In the genomic region with DNA sequence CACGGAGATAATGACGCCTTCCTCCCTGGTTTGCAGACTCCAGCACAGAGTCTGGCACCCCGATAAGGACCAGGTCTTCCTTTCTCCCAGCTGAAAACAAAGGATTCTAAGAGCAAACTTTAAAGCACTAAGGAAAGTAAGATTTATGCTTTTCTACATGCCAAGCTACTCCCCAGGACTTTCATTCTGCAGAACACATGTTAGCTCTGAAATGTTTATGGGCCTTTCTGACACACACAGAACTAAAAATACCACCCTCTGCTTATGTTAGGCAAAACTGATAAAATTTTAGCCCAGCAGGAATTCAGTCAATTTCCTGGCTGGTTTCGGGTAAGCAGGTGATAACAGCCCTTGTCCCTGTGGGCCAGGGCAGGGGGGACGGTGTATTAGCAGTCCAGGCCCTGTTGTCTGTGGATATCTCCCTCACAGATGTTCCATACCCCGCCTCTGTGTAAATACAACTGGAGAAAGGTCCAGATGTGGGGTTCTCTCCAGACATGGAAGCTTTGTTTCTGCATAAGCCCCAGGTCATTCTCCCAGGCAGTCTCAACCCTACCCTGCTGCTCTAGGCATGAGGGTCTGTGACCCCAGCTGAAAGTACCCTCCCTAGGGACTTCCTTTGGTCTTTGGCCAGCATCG, we compare ENCODE assay signal across 15 mouse cellular contexts.
A peak's percentile ranks its signal among the peaks of the same experiment; 100 is the strongest.
DNase-seq lines count a peak whose midpoint lies in the region; ATAC-seq and TF ChIP-seq lines count a peak whose summit lies in the region.
"Had no signal": no experiment of that assay in that cellular context is flagged by ENCODE, and none has a peak within 500 bp of the region (broad histone marks: within the 10 kb centered on the region; RNA-seq: fewer than 3 reads in every experiment).

No protein-coding gene starts in this region.

- no peak for TF ChIP-seq EP300 in stomach, postnatal 0 days (optimal IDR thresholded peaks at IDR 0.05)

- no peak overlapping the region for H3K9ac ChIP-seq in heart, embryonic 13.5 days
- no peak overlapping the region for H3K9ac ChIP-seq in lung, embryonic 14.5 days
- no peak overlapping the region for H3K9ac ChIP-seq in stomach, postnatal 0 days (ENCODE audit: low read length)
- H3K9ac ChIP-seq: neural tube, embryonic 12.5 days had no signal

- DNase-seq in heart, postnatal 4 days, result no peak
- DNase-seq in lung, embryonic 14.5 days, result no peak
- DNase-seq in lung, postnatal 36 days, result no peak
- peak; percentile 50 for DNase-seq in limb, embryonic 10.5 days (ENCODE audit: low spot score)
- no peak for DNase-seq in stomach, postnatal 0 days (ENCODE audit: low spot score)
- DNase-seq in frontal cortex, adult 2 months (ENCODE audit: extremely low spot score in 1 of 2, low spot score in 1 of 2), result no peak
- DNase-seq: heart, adult 2 months; kidney, postnatal 10 days; lung, adult 2 months; thymus, postnatal 4 days had no signal

- H3K36me3 ChIP-seq in heart, embryonic 13.5 days, result no peaks in the 10 kb centered on the region
- no peaks in the 10 kb centered on the region for H3K36me3 ChIP-seq in lung, embryonic 14.5 days (ENCODE audit: insufficient read depth)
- 0 out of 2 replicates have a peak, but pooled peaks cover 2% of the 10 kb centered on the region for H3K36me3 ChIP-seq in limb, embryonic 10.5 days
- no peaks in the 10 kb centered on the region for H3K36me3 ChIP-seq in stomach, postnatal 0 days (ENCODE audit: control insufficient read depth, insufficient read depth, low read length)
- H3K36me3 ChIP-seq: neural tube, embryonic 12.5 days had no signal

- peak overlapping the region; percentile 51 for H3K27ac ChIP-seq in heart, embryonic 13.5 days (replicated peaks)
- peak overlapping the region; percentile 46; the same call in 1 of the 2 replicates for H3K27ac ChIP-seq in lung, embryonic 14.5 days (ENCODE audit: low read depth)
- peak overlapping the region; percentile 71 for H3K27ac ChIP-seq in limb, embryonic 10.5 days
- peak overlapping the region; percentile 30; the same call in 1 of the 2 replicates for H3K27ac ChIP-seq in stomach, postnatal 0 days (replicated peaks)
- H3K27ac ChIP-seq: heart, adult 2 months; left cerebral cortex, adult 2 months; neural tube, embryonic 12.5 days had no signal

- H3K4me2 ChIP-seq in heart, embryonic 13.5 days, result no peak overlapping the region
- no peak overlapping the region for H3K4me2 ChIP-seq in lung, embryonic 14.5 days
- H3K4me2 ChIP-seq in stomach, postnatal 0 days (replicated peaks; ENCODE audit: low read depth), result no peak overlapping the region
- H3K4me2 ChIP-seq: midbrain, embryonic 11.5 days; neural tube, embryonic 12.5 days had no signal

- peaks cover 26% of the 10 kb centered on the region for H3K4me1 ChIP-seq in heart, embryonic 13.5 days
- H3K4me1 ChIP-seq in lung, embryonic 14.5 days (ENCODE audit: insufficient read depth), result peaks cover 5% of the 10 kb centered on the region
- peaks cover 51% of the 10 kb centered on the region for H3K4me1 ChIP-seq in limb, embryonic 10.5 days
- H3K4me1 ChIP-seq in stomach, postnatal 0 days (replicated peaks; ENCODE audit: control insufficient read depth, insufficient read depth), result no peaks in the 10 kb centered on the region

- H3K4me3 ChIP-seq in heart, embryonic 13.5 days, result no peak overlapping the region
- no peak overlapping the region for H3K4me3 ChIP-seq in lung, embryonic 14.5 days (ENCODE audit: low read depth, low read length)
- no peak overlapping the region for H3K4me3 ChIP-seq in limb, embryonic 10.5 days
- no peak overlapping the region for H3K4me3 ChIP-seq in stomach, postnatal 0 days (ENCODE audit: low read depth, low read length)
- H3K4me3 ChIP-seq: heart, adult 2 months; left cerebral cortex, adult 2 months; neural tube, embryonic 12.5 days had no signal

- ATAC-seq in heart, embryonic 13.5 days (ENCODE audit: extremely low read depth, insufficient number of reproducible peaks, low FRiP score, low TSS enrichment), result no peak
- ATAC-seq in lung, embryonic 14.5 days (ENCODE audit: insufficient read depth), result peak; percentile 41; the same call in 1 of the 2 replicates
- no peak for ATAC-seq in stomach, postnatal 0 days (ENCODE audit: low FRiP score, low TSS enrichment)
- ATAC-seq: forebrain, embryonic 14.5 days had no signal

- no peaks in the 10 kb centered on the region for H3K9me3 ChIP-seq in heart, embryonic 13.5 days
- 0 out of 2 replicates have a peak, but pooled peaks cover 3% of the 10 kb centered on the region for H3K9me3 ChIP-seq in lung, embryonic 14.5 days (ENCODE audit: low read depth, low read length)
- no peaks in the 10 kb centered on the region for H3K9me3 ChIP-seq in limb, embryonic 10.5 days (replicated peaks)
- H3K9me3 ChIP-seq in stomach, postnatal 0 days (ENCODE audit: control insufficient read depth, low read length), result no peaks in the 10 kb centered on the region
- H3K9me3 ChIP-seq: neural tube, embryonic 12.5 days had no signal

- 33% methylated on average over 7 of the region's 7 CpGs for WGBS in heart, embryonic 13.5 days
- 38% methylated on average over 7 of the region's 7 CpGs for WGBS in lung, embryonic 14.5 days
- 56% methylated on average over 7 of the region's 7 CpGs for WGBS in limb, embryonic 10.5 days
- 44% methylated on average over 7 of the region's 7 CpGs for WGBS in stomach, postnatal 0 days

- no peak for TF ChIP-seq CTCF in lung, embryonic 14.5 days (IDR thresholded peaks at IDR 0.05; ENCODE audit: low read depth)
- no peak for TF ChIP-seq CTCF in stomach, postnatal 0 days (IDR thresholded peaks at IDR 0.05; ENCODE audit: low read depth)

- peaks cover 13% of the 10 kb centered on the region; the same call in 1 of the 2 replicates for H3K27me3 ChIP-seq in heart, embryonic 13.5 days (replicated peaks)
- H3K27me3 ChIP-seq in lung, embryonic 14.5 days (ENCODE audit: insufficient read depth, low read length), result no peaks in the 10 kb centered on the region
- H3K27me3 ChIP-seq in limb, embryonic 10.5 days (ENCODE audit: low read depth, poor library complexity, severe bottlenecking), result peaks cover 10% of the 10 kb centered on the region; the same call in 1 of the 2 replicates
- no peaks in the 10 kb centered on the region for H3K27me3 ChIP-seq in stomach, postnatal 0 days (ENCODE audit: control insufficient read depth, insufficient read depth, low read length)
- H3K27me3 ChIP-seq: neural tube, embryonic 12.5 days had no signal
